Mouse (Mus musculus): ENCODE measurements at regions not wholly inside any gene's neighbourhood (a gene's known extent, or its start where the extent isn't known, plus 50 kb on each side); places are given as distances from the start of the nearest gene placed in this dataset.
A peak's percentile ranks its signal among the peaks of the same experiment; 100 is the strongest.

DNA sequence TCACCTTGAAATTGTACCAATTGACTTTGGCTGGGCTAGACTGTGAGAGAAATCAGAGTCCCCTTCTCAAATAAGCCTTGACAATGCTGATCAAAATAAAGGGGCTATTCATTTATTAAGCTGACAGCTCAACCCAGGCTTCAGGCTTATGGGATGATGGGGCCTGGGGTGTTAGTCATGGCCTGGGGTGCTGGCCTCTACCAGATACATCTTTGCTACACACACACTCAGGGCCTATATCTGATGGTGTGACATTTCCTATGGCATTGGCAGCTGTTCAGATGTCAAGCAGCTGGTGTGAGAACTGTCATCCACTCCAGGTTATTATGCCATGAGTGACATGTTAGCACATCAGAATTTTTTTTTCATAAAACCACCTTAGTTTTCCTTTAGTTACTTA is 1396.2 kb downstream of the Mat2b start:
- DNase-seq, result no peak

DNA sequence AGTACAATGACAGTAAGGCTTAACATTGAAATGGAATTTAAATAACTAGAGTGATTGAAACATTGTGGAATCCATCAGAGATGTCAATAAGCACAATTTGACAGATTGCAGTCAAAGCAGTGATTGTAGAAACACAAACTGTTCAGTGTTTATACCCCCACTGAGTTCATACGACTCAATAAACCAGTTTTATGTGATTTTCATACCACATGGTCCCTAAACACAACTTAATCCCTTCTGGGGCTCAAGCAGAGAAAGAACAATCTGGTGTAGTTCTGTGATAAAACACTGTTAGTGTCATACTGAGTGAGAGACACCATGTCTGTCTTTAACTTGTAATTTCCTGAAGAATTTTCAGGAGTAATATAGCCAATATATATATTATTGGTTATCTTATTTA is 1439.6 kb downstream of the Mat2b start:
- no peak for DNase-seq

DNA sequence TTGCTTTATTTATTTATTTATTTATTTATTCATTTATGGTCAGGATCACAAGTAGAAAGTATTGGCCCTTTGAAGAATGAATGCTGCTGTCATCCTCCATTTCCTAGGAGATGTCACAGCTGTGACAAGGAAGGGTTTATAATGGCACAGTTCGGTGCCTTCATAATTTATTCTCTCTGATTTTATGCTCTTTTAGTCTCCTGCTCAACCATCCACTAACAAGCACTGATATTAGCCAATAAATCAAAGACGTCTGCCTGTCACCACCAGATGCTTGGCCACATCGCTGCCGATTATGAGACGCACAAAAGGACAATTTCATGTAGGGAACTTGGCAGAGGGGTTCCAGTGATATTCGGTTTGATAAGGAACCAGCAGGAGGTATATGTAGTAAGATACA is 1466.7 kb downstream of the Mat2b start:
- DNase-seq, result no peak

DNA sequence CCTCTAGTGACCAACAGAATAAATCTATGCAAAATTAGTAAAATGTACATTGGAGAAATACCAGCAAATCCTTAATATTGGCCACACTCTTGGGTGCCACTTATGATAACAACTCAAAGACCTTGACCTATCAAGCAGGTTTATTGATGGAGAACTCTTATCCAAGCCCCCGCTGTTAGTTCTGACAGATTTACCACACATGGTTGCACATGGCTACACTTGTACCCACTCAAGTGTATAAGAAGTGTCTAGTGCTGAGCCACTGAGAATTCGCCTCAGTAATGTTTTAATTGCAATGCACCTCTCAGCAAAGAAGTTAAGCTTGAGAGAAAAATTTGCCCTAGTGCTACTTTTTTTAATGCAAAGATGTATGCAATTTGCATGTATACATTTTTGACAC is 1470.3 kb downstream of the Mat2b start:
- peak; percentile 1 for DNase-seq

DNA sequence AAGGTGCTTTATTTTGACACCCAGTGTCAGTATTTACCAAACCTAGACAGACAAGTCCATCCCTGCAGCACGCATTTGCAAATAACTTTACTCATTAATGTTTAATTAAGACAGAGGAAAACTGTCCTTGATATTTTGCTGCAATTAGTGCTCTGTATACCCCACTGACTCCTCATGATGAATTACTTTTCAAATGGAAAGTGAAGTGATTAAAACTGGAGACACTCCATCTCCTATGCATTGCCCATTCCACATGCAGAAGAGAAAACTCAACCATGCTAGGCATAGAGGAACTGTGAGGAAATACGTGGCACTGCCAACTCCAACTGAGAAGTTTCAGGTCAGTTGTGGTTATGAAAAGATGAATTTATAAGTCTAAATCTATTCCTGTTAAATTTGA is 1471.6 kb downstream of the Mat2b start:
- no peak for DNase-seq
